Mouse (Mus musculus): Measurements from ENCODE around the gene Xrn1. TPM values are rescaled to one million over a fixed set of nuclear protein-coding genes. Genes with fewer than 3 reads are reported as not detected.

The Xrn1 gene
- polyA plus RNA-seq, 1 experiment from 2014 or later, result 26.5 TPM

GRCm38 (mm10) chr9:95978279-95978678, 23.7 kb downstream of the Xrn1 start:
- peaks cover 51% of the 10 kb centered on the region for H3K36me3 ChIP-seq
- no peaks in the 10 kb centered on the region for H3K27me3 ChIP-seq
- no peak overlapping the region for H3K4me2 ChIP-seq (replicated peaks)
- no peak overlapping the region for H3K27ac ChIP-seq
- no peaks in the 10 kb centered on the region for H3K9me3 ChIP-seq
- no peak overlapping the region for H3K9ac ChIP-seq
- no peak for ATAC-seq (ENCODE audit: insufficient number of reproducible peaks, insufficient read depth, low FRiP score, low TSS enrichment)
- H3K4me1 ChIP-seq, result no peaks in the 10 kb centered on the region
- H3K4me3 ChIP-seq, result no peak overlapping the region
- 87% methylated on average over 2 of the region's 2 CpGs for WGBS

GRCm38 (mm10) chr9:95979896-95980295, 25.3 kb downstream of the Xrn1 start:
- WGBS, result 94% methylated on average over 6 of the region's 6 CpGs
- H3K9me3 ChIP-seq, result no peaks in the 10 kb centered on the region
- no peak for ATAC-seq (ENCODE audit: insufficient number of reproducible peaks, insufficient read depth, low FRiP score, low TSS enrichment)
- no peak overlapping the region for H3K4me3 ChIP-seq
- H3K27me3 ChIP-seq, result no peaks in the 10 kb centered on the region
- no peak overlapping the region for H3K4me2 ChIP-seq (replicated peaks)
- peaks cover 59% of the 10 kb centered on the region for H3K36me3 ChIP-seq
- no peaks in the 10 kb centered on the region for H3K4me1 ChIP-seq
- no peak overlapping the region for H3K9ac ChIP-seq
- no peak overlapping the region for H3K27ac ChIP-seq

DNA sequence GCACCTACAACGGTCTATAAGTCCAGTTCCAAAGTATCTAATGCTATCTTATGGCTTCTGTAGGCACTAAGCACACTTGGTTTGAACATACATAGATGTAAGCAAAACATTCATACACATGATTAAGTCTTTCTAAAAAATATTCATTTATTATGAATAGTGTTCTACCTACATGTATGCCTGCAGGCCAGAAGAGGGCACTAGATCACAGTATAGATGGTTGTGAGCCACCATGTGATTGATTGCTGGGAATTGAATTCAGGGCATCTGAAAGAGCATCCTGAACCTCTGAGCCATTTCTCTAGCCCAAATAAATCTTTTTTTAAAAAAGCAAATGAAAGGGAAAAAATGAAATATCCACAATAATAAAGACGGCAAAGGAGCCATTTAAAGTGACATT, 37.7 kb downstream of the Xrn1 start:
- Histone ChIP-seq H3K4me2 (replicated peaks) (no peak overlapping the region), H3K4me1 (no peaks in the 10 kb centered on the region), H3K27me3 (no peaks in the 10 kb centered on the region), H3K9me3 (no peaks in the 10 kb centered on the region), H3K36me3 (peaks cover 45% of the 10 kb centered on the region), H3K27ac (no peak overlapping the region), H3K9ac (no peak overlapping the region), H3K4me3 (no peak overlapping the region)
- no peak for ATAC-seq (ENCODE audit: insufficient number of reproducible peaks, insufficient read depth, low FRiP score, low TSS enrichment)
- WGBS, result 94% methylated on average over 2 of the region's 2 CpGs

DNA sequence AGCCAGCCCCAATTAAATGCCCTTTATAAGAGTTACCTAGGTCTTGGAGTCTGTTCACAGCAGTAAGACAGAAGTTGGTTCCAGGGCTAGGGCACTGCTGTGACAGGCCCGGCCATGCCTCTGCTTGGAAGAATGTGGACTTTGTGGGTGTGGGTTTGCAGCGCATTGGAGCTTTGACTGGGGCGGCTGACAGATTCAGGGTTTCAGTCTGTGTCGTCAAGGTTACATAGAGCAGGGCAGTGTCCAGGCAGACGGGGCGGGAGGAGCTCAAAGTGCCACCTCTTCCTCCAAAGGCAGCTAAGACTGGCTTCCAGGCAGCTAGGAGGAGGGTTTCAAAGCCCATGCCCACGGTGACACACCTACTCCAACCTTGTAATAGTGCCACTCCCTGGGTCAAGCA, 49.9 kb downstream of the Xrn1 start:
- Histone ChIP-seq H3K27ac (no peak overlapping the region), H3K9ac (no peak overlapping the region), H3K27me3 (no peaks in the 10 kb centered on the region), H3K4me1 (no peaks in the 10 kb centered on the region), H3K9me3 (no peaks in the 10 kb centered on the region), H3K36me3 (peaks cover 70% of the 10 kb centered on the region), H3K4me2 (replicated peaks) (no peak overlapping the region), H3K4me3 (no peak overlapping the region)
- ATAC-seq (ENCODE audit: insufficient number of reproducible peaks, insufficient read depth, low FRiP score, low TSS enrichment), result no peak
- WGBS, result 92% methylated on average over 7 of the region's 7 CpGs

GRCm38 (mm10) chr9:96010664-96011063, 56.1 kb downstream of the Xrn1 start:
- 95% methylated on average over 7 of the region's 7 CpGs for WGBS
- Histone ChIP-seq H3K9ac (no peak overlapping the region), H3K4me2 (replicated peaks) (no peak overlapping the region), H3K27me3 (no peaks in the 10 kb centered on the region), H3K27ac (no peak overlapping the region), H3K9me3 (no peaks in the 10 kb centered on the region), H3K4me3 (no peak overlapping the region), H3K36me3 (peaks cover 54% of the 10 kb centered on the region), H3K4me1 (no peaks in the 10 kb centered on the region)
- ATAC-seq (ENCODE audit: insufficient number of reproducible peaks, insufficient read depth, low FRiP score, low TSS enrichment), result no peak

DNA sequence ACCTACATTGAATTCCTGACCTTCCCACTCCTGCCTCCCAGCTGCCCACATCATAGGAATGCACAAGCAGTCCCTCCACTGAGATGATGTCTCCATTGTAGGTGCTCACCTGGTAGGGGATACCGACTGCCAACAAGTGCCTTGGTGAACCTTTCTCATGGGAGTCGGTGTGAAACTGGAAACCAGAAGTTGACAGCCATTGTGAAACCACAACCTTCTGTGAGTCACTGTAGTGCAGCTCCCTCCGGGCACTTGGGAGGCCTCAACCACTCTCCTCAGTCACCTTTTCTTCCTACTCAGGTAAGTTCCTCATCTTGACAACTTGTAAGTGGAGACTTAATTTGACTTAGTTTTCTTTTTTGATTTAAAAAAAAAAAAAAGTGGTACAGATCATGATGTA, 69.4 kb downstream of the Xrn1 start:
- H3K4me1 ChIP-seq, result peaks cover 5% of the 10 kb centered on the region; the same call in 1 of the 2 replicates
- no peak overlapping the region for H3K4me3 ChIP-seq
- no peak overlapping the region for H3K4me2 ChIP-seq (replicated peaks)
- H3K9me3 ChIP-seq, result no peaks in the 10 kb centered on the region
- WGBS, result 89% methylated on average over 3 of the region's 3 CpGs
- no peak overlapping the region for H3K27ac ChIP-seq
- no peaks in the 10 kb centered on the region for H3K27me3 ChIP-seq
- peaks cover 58% of the 10 kb centered on the region for H3K36me3 ChIP-seq
- no peak overlapping the region for H3K9ac ChIP-seq
- no peak for ATAC-seq (ENCODE audit: insufficient number of reproducible peaks, insufficient read depth, low FRiP score, low TSS enrichment)

- Histone ChIP-seq H3K36me3 (peaks cover 72% of the 10 kb centered on the region), H3K4me3 (no peak overlapping the region), H3K27ac (no peak overlapping the region), H3K9me3 (no peaks in the 10 kb centered on the region), H3K4me1 (no peaks in the 10 kb centered on the region), H3K27me3 (no peaks in the 10 kb centered on the region), H3K9ac (no peak overlapping the region), H3K4me2 (replicated peaks) (no peak overlapping the region)
- WGBS, result 44% methylated on average over 3 of the region's 3 CpGs
- no peak for ATAC-seq (ENCODE audit: insufficient number of reproducible peaks, insufficient read depth, low FRiP score, low TSS enrichment)
Observed at GRCm38 (mm10) chr9:96027913-96028312, 73.4 kb downstream of the Xrn1 start.

GRCm38 (mm10) chr9:96028818-96029217, 74.3 kb downstream of the Xrn1 start:
- Histone ChIP-seq H3K4me2 (replicated peaks) (no peak overlapping the region), H3K36me3 (peaks cover 72% of the 10 kb centered on the region)
- 65% methylated on average over 1 of the region's 1 CpGs for WGBS

DNA sequence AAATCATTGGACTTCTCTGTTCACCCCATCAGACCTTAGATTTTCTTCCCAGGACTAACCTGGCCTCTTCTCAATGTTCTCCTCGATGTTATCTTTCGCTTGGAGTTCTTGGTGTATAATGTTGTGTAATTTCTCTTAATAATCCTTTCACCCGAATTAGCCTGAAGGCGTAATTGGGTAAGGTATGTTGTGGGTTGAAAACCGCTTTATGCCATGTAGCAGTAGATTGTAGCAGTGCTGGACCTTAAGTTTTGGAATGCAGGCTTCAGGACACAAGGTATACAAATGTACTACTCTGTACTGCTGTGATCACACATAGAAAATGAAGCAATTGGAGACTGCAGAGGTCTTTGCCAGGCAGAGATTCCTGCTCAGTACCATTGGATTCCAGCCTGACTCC, 75.3 kb downstream of the Xrn1 start:
- ATAC-seq (ENCODE audit: insufficient number of reproducible peaks, insufficient read depth, low FRiP score, low TSS enrichment), result no peak
- Histone ChIP-seq H3K9me3 (no peaks in the 10 kb centered on the region), H3K4me1 (no peaks in the 10 kb centered on the region), H3K27ac (no peak overlapping the region), H3K36me3 (peaks cover 69% of the 10 kb centered on the region), H3K27me3 (no peaks in the 10 kb centered on the region), H3K9ac (no peak overlapping the region), H3K4me2 (replicated peaks) (no peak overlapping the region), H3K4me3 (no peak overlapping the region)
- WGBS, result 94% methylated on average over 5 of the region's 5 CpGs

More at GRCm38 (mm10) chr9:96028818-96029217, 74.3 kb downstream of the Xrn1 start:
- Histone ChIP-seq H3K4me3 (no peak overlapping the region), H3K9me3 (no peaks in the 10 kb centered on the region), H3K27ac (no peak overlapping the region), H3K9ac (no peak overlapping the region), H3K4me1 (no peaks in the 10 kb centered on the region), H3K27me3 (no peaks in the 10 kb centered on the region)
- ATAC-seq (ENCODE audit: insufficient number of reproducible peaks, insufficient read depth, low FRiP score, low TSS enrichment), result no peak

DNA sequence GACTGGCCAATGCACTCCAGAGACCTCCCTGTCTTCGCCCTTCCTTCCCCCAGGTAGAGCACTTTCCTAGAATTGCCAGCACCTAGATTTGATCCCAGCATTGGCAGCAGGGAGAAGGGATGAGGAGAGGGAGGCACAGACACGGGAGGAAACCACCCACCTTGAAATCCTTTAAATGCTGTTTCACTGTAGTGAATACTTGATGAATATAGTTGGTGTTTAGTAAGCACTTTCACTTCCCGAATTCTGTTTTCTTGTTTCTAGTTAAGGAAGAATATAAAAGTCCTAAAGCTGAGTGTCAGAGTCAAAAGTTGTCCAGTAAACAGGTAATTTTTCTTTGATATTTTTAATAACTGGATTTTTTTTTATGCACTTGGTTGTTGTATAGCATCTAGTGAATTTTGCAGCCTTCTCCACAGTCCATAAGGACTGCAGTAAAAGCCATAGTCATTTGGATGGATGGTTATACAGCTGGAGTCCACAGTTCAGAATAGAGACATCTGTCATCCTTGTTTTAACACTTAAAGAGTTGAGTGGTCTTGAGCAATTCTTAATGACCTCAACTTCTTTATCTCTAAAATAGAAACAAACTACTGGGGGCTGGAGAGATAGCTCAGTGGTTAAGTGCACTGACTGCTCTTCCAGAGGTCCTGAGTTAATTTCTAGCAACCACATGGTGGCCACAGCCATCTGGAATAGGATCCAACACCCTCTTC, 81.0 kb downstream of the Xrn1 start:
- peaks cover 65% of the 10 kb centered on the region for H3K36me3 ChIP-seq
- WGBS, result 86% methylated on average over 3 of the region's 3 CpGs
- H3K4me2 ChIP-seq (replicated peaks), result no peak overlapping the region
- no peak for ATAC-seq (ENCODE audit: insufficient number of reproducible peaks, insufficient read depth, low FRiP score, low TSS enrichment)
- H3K4me1 ChIP-seq, result no peaks in the 10 kb centered on the region
- H3K4me3 ChIP-seq, result no peak overlapping the region
- H3K9ac ChIP-seq, result no peak overlapping the region
- H3K27ac ChIP-seq, result no peak overlapping the region
- no peaks in the 10 kb centered on the region for H3K9me3 ChIP-seq
- H3K27me3 ChIP-seq, result no peaks in the 10 kb centered on the region

- no peaks in the 10 kb centered on the region for H3K27me3 ChIP-seq
- H3K9ac ChIP-seq, result no peak overlapping the region
- no peak overlapping the region for H3K4me3 ChIP-seq
- no peak overlapping the region for H3K4me2 ChIP-seq (replicated peaks)
- H3K9me3 ChIP-seq, result no peaks in the 10 kb centered on the region
- WGBS, result 94% methylated on average over 3 of the region's 3 CpGs
- ATAC-seq (ENCODE audit: insufficient number of reproducible peaks, insufficient read depth, low FRiP score, low TSS enrichment), result no peak
- H3K27ac ChIP-seq, result no peak overlapping the region
- H3K36me3 ChIP-seq, result peaks cover 74% of the 10 kb centered on the region
- no peaks in the 10 kb centered on the region for H3K4me1 ChIP-seq
Observed at GRCm38 (mm10) chr9:96044214-96044613, 89.7 kb downstream of the Xrn1 start.

DNA sequence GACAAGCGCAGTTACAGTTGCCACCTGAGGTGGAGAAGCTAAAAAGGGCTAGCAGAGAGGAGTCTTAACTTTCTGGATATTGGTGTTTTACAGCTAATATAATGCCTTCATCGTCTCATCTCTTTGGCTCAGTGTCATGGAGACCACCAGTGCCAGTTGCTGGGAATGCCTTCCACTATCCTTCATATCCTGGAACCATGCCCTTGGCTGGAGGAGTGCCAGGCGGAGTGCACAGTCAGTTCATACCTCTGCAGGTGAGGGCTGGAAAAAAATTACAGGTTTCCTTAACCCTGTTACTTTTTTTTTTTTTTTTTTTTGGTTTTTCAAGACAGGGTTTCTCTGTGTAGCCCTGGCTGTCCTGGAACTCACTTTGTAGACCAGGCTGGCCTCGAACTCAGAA, 96.9 kb downstream of the Xrn1 start:
- peaks cover 73% of the 10 kb centered on the region for H3K36me3 ChIP-seq
- WGBS, result 95% methylated on average over 3 of the region's 4 CpGs
- H3K4me3 ChIP-seq, result no peak overlapping the region
- no peaks in the 10 kb centered on the region for H3K27me3 ChIP-seq
- no peak for ATAC-seq (ENCODE audit: insufficient number of reproducible peaks, insufficient read depth, low FRiP score, low TSS enrichment)
- H3K4me1 ChIP-seq, result no peaks in the 10 kb centered on the region
- no peak overlapping the region for H3K9ac ChIP-seq
- H3K27ac ChIP-seq, result no peak overlapping the region
- no peaks in the 10 kb centered on the region for H3K9me3 ChIP-seq
- H3K4me2 ChIP-seq (replicated peaks), result no peak overlapping the region
